Mouse (Mus musculus) liver, embryonic 15.5 days (tissue): ENCODE results near the gene Dusp10. TPM values are rescaled to one million over a fixed set of nuclear protein-coding genes. Genes with fewer than 3 reads are reported as not detected.

Source experiments
- ATAC-seq: fragments of 200-750 bp; cut with Nextera tagmentation; 2 replicates; pipeline ENCODE4 v1.8.0; 2017; ENCODE audit warnings: moderate number of reproducible peaks, mild to moderate bottlenecking, moderate library complexity; ENCODE audit not compliant: insufficient read depth
- H3K27ac ChIP-seq: fragments of 300-500 bp; sonication (generic); replicated peaks from 2 replicates; pipeline ENCODE4 v1.5.1; 2015; ENCODE audit warnings: mild to moderate bottlenecking, inconsistent platforms
- H3K27me3 ChIP-seq: fragments of 300-500 bp; sonication (generic); 2 replicates; pipeline ENCODE4 v1.6.1; 2015; ENCODE audit warnings: mild to moderate bottlenecking, inconsistent platforms
- H3K36me3 ChIP-seq: fragments of 300-500 bp; sonication (generic); replicated peaks from 2 replicates; pipeline ENCODE4 v1.6.1; 2015; ENCODE audit warnings: moderate library complexity, mild to moderate bottlenecking, inconsistent platforms
- H3K4me1 ChIP-seq: fragments of 300-500 bp; sonication (generic); replicated peaks from 2 replicates; pipeline ENCODE4 v1.6.1; 2015; ENCODE audit warnings: inconsistent platforms
- H3K4me2 ChIP-seq: fragments of 300-500 bp; sonication (generic); 2 replicates; pipeline ENCODE4 v1.6.1; 2015; ENCODE audit warnings: moderate library complexity, mild to moderate bottlenecking, inconsistent platforms
- H3K4me3 ChIP-seq: fragments of 300-500 bp; sonication (generic); replicated peaks from 2 replicates; pipeline ENCODE4 v1.5.1; 2015; ENCODE audit warnings: mild to moderate bottlenecking, inconsistent platforms
- H3K9ac ChIP-seq: fragments of 300-500 bp; sonication (generic); 2 replicates; pipeline ENCODE4 v1.6.1; 2015; ENCODE audit warnings: moderate library complexity, mild to moderate bottlenecking, inconsistent platforms
- H3K9me3 ChIP-seq: fragments of 300-500 bp; sonication (generic); replicated peaks from 2 replicates; pipeline ENCODE4 v1.6.1; 2016; ENCODE audit warnings: inconsistent platforms
- WGBS: fragments of 180-500 bp; shearing (Covaris S2); methylation state at CpG from one replicate; pipeline ENCODE4 v1.1.7; 2015; ENCODE audit warnings: mixed read lengths; ENCODE audit not compliant: insufficient replicate concordance; 5-methylcytosine and 5-hydroxymethylcytosine counted together
- polyA plus RNA-seq: library from polyadenylated mRNA; unstranded; fragments of >200 nt; fragmentation: Nextera tagmentation; extraction: Ambion mirVana; gene quantifications from 2 replicates; pipeline ENCODE4 v1.2.1, GENCODE M21; 2015

Gene Dusp10
- polyA plus RNA-seq, 1 experiment from 2014 or later, result 2.5 TPM

DNA sequence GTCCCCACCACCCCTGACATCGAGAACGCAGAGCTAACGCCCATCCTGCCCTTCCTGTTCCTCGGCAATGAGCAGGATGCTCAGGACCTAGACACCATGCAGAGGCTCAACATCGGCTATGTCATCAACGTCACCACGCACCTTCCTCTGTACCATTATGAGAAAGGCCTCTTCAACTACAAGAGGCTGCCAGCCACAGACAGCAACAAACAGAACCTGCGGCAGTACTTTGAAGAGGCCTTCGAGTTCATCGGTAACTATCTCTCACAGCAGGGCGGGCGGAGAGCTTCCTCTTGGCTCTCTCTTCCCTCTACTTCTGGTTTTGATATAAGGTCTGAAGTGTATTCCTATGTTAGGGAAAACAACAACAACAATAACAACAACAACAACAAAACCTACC, 55.9 kb downstream of the Dusp10 start:
- Histone ChIP-seq H3K9ac (no peak overlapping the region), H3K27me3 (no peaks in the 10 kb centered on the region), H3K9me3 (no peaks in the 10 kb centered on the region), H3K4me1 (no peaks in the 10 kb centered on the region), H3K4me2 (no peak overlapping the region), H3K4me3 (no peak overlapping the region), H3K36me3 (peaks cover 3% of the 10 kb centered on the region; the same call in 1 of the 2 replicates), H3K27ac (no peak overlapping the region)
- 61% methylated on average over 12 of the region's 12 CpGs for WGBS
- ATAC-seq, result no peak

DNA sequence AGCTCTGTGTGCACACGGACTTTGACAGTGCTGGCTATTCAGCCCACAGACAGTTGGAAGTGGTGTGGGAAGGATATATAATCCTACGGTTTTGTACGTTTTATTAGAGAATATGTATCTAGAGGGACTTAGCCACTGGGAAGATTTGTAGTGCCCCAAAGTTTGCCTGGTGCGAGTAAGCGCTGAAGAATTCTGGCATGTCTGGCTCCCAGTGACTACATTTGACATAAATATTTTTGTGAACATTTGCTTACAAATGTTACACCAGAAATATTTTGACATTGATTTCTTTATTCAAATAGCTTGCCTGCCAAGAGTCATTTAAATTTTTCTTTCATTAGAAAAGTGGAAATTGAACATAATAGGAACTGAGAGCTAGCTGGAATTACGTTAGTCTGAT, 63.0 kb downstream of the Dusp10 start:
- no peaks in the 10 kb centered on the region for H3K27me3 ChIP-seq
- no peak for ATAC-seq

DNA sequence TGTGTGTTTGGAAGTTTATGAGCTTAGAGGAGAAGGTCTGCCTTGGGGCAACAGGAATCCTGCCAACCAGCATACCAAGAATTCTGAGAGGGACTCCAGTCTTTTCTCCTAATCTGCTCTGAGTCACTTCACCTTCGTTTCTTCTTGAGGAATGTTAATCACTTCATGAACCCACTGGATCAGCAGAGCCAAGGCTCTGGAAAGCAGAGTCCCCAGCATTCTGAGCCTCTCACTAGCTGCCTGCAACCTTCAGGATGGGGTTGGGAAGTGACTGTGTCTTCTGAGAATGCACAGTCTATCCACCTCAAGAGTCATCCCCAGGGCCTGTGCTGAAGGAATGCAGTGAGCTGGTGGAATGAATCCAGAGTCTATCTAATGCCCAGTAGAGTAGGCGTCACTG, 63.7 kb downstream of the Dusp10 start:
- Histone ChIP-seq H3K36me3 (no peaks in the 10 kb centered on the region; the same call in 1 of the 2 replicates), H3K4me2 (no peak overlapping the region), H3K9ac (no peak overlapping the region), H3K27me3 (no peaks in the 10 kb centered on the region), H3K4me1 (no peaks in the 10 kb centered on the region), H3K4me3 (no peak overlapping the region), H3K9me3 (no peaks in the 10 kb centered on the region), H3K27ac (no peak overlapping the region)
- ATAC-seq, result no peak
- WGBS, result 34% methylated on average over 2 of the region's 2 CpGs

More for the DNA sequence above, 63.0 kb downstream of the Dusp10 start:
- Histone ChIP-seq H3K9me3 (no peaks in the 10 kb centered on the region), H3K4me1 (no peaks in the 10 kb centered on the region), H3K9ac (no peak overlapping the region), H3K27ac (no peak overlapping the region), H3K4me2 (no peak overlapping the region), H3K36me3 (no peaks in the 10 kb centered on the region; the same call in 1 of the 2 replicates), H3K4me3 (no peak overlapping the region)
- 71% methylated on average over 6 of the region's 6 CpGs for WGBS

DNA sequence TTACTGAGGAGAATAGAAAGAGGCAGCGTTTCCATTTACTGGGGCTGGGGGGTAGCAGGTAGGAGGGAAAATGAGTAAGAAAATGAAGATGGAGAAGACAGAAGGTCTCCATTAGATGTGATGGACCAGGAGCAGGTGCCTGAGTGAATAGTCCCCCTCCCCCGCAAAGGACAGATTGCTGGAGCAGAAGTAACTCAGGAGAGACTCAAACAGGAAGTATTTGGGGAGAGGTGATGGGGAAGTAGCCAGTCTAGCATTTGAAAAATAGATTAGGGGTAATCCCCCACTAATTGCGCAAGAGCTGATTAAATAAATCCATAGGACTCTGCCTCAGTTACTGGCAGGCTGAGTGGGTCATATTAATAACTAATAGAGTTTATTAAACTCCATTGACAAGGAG, 66.2 kb downstream of the Dusp10 start:
- 51% methylated on average over 3 of the region's 3 CpGs for WGBS
- Histone ChIP-seq H3K9ac (no peak overlapping the region), H3K36me3 (no peaks in the 10 kb centered on the region), H3K9me3 (no peaks in the 10 kb centered on the region), H3K27me3 (no peaks in the 10 kb centered on the region), H3K4me3 (no peak overlapping the region), H3K27ac (no peak overlapping the region), H3K4me1 (no peaks in the 10 kb centered on the region), H3K4me2 (no peak overlapping the region)
- ATAC-seq, result no peak

GRCm38 (mm10) chr1:184082661-184083060, 69.6 kb downstream of the Dusp10 start:
- Histone ChIP-seq H3K27me3 (no peaks in the 10 kb centered on the region), H3K4me2 (no peak overlapping the region), H3K27ac (no peak overlapping the region), H3K9ac (no peak overlapping the region), H3K4me3 (no peak overlapping the region), H3K9me3 (no peaks in the 10 kb centered on the region), H3K36me3 (no peaks in the 10 kb centered on the region), H3K4me1 (no peaks in the 10 kb centered on the region)
- no peak for ATAC-seq
- WGBS, result 49% methylated on average over 3 of the region's 3 CpGs

DNA sequence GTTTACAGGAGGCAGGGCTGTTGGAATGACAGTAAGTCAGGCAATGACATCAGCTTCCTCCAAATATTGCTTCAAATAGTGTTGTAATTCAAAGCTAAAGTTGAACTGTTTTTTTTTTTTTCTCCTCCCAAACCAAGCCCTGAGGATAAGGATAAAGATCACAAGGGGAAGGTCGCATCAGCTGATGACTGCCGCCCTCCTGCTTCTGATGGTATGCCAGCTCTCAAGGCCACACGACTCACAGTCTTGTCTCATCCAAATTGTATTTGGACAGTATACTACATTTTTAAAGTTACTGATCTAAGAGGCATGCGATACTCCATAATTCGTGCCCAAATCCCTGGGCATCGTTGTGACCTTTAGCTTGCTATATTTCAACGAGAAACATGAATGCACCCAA, 70.1 kb downstream of the Dusp10 start:
- no peak overlapping the region for H3K4me3 ChIP-seq
- no peaks in the 10 kb centered on the region for H3K4me1 ChIP-seq
- no peak for ATAC-seq
- no peaks in the 10 kb centered on the region for H3K9me3 ChIP-seq
- H3K4me2 ChIP-seq, result no peak overlapping the region
- WGBS, result 64% methylated on average over 7 of the region's 7 CpGs
- no peak overlapping the region for H3K27ac ChIP-seq
- no peaks in the 10 kb centered on the region for H3K36me3 ChIP-seq
- no peak overlapping the region for H3K9ac ChIP-seq
- H3K27me3 ChIP-seq, result no peaks in the 10 kb centered on the region

DNA sequence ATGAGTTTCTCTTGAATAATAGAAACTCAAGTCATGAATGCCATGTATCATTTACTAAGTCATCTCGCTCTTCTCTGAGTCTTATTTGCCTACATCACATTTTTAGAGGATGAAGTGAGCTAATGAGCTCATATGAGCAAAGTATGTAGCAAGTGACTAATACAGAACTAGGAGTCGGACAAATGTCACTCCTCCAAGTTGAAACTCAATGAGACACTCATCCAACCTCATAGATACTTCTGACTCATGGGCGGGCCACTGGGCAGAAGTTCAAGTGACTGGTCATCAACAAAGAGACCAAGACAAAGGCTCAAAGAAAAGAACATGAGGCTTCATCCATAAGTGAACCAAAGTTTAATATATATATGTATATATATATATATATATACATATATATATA, 71.9 kb downstream of the Dusp10 start:
- H3K9me3 ChIP-seq, result no peaks in the 10 kb centered on the region
- no peak for ATAC-seq
- no peak overlapping the region for H3K9ac ChIP-seq
- H3K36me3 ChIP-seq, result no peaks in the 10 kb centered on the region
- 60% methylated on average over 3 of the region's 3 CpGs for WGBS
- H3K4me1 ChIP-seq, result no peaks in the 10 kb centered on the region
- no peaks in the 10 kb centered on the region for H3K27me3 ChIP-seq
- H3K27ac ChIP-seq, result no peak overlapping the region
- no peak overlapping the region for H3K4me2 ChIP-seq
- no peak overlapping the region for H3K4me3 ChIP-seq

DNA sequence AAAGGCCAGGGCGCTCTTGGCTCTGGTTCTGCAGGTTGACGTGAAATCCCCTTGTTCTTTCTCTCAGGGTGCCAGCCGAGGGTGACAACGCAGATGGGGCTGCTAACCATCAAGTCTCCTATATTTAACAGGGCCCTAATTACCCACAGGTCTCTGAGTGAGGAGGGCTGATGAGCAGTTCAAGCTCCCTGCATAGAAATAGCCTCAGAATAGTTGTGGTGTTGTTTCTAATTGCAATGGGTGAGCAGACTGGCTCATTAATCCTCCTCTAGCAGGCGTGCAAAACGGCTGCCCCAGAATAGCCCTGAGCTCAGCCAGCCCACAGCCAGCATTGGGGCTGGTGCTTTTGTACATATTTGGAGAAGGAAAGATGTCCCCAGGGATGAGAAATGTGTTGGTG, 77.4 kb downstream of the Dusp10 start:
- Histone ChIP-seq H3K27ac (no peak overlapping the region), H3K4me1 (no peaks in the 10 kb centered on the region), H3K27me3 (no peaks in the 10 kb centered on the region), H3K9me3 (no peaks in the 10 kb centered on the region), H3K36me3 (no peaks in the 10 kb centered on the region), H3K4me3 (no peak overlapping the region), H3K9ac (no peak overlapping the region), H3K4me2 (no peak overlapping the region)
- ATAC-seq, result no peak
- WGBS, result 62% methylated on average over 6 of the region's 6 CpGs

DNA sequence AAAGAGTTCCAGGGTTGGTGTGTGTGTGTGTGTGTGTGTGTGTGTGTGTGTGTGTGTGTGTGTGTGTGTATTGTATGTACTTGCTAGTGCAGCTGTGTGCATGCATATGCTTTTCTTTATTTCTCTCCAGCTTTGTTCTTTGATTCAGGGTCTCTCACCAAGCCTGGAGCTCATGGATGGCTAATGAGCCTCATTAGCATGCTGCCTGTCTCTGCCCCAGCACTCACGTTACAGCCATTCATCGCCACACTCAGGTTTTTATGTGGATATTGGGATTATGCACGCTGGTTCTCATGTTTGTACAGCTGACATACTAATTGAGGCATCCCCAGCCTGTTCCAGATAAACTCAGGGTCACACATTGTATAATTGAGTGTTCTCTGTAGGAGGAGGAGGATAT, 81.8 kb downstream of the Dusp10 start:
- H3K27me3 ChIP-seq, result no peaks in the 10 kb centered on the region
- no peak overlapping the region for H3K9ac ChIP-seq
- no peaks in the 10 kb centered on the region for H3K4me1 ChIP-seq
- H3K4me2 ChIP-seq, result no peak overlapping the region
- H3K9me3 ChIP-seq, result no peaks in the 10 kb centered on the region
- no peak overlapping the region for H3K4me3 ChIP-seq
- ATAC-seq, result no peak
- 61% methylated on average over 3 of the region's 3 CpGs for WGBS
- H3K36me3 ChIP-seq, result no peaks in the 10 kb centered on the region
- no peak overlapping the region for H3K27ac ChIP-seq

- Histone ChIP-seq H3K4me2 (no peak overlapping the region), H3K4me1 (no peaks in the 10 kb centered on the region), H3K4me3 (no peak overlapping the region), H3K9me3 (no peaks in the 10 kb centered on the region), H3K36me3 (no peaks in the 10 kb centered on the region), H3K27me3 (no peaks in the 10 kb centered on the region), H3K27ac (no peak overlapping the region), H3K9ac (no peak overlapping the region)
- peak; percentile 69 for ATAC-seq
- 51% methylated on average over 5 of the region's 5 CpGs for WGBS
Measured at GRCm38 (mm10) chr1:184100414-184100813, 87.3 kb downstream of the Dusp10 start.

DNA sequence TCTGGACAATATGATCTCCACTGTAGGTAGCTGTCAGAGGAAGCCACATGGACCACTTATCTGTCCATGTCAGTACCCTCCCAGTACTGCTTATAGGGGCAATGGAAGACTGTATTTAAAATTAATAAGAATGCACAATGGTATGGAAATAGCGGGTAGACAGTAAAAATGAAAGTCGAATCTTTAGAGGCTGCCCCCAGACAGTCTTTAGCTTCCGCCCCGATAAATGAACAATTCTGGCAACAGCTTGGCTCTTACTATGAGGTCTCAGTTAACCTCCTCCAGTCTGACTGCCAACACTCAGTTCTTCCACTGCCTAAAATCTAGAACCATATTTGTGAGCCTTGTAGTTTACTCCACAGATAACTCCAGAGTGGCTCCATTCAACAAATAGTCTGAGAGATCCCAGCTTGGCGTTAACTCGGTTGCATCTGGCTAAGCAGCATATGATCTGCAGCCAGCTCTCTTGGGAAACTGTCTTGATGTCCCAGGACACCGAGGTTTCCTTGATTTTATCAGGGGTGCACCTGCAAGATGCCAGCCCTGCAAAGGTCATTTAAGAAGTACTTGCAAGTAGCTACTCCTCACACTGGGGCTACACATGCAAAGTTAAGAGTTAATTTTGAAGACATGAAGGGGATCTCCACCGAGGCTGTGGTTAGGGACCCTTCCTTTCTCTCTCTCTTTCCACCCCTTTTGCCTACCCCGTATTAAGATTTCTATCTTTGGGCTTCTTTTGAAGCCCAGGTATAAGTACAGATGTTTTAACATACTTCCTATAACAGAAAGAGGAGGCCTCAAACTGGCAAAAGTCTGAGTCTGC, 88.0 kb downstream of the Dusp10 start:
- Histone ChIP-seq H3K4me3 (no peak overlapping the region), H3K36me3 (no peaks in the 10 kb centered on the region), H3K9ac (no peak overlapping the region), H3K27me3 (no peaks in the 10 kb centered on the region), H3K9me3 (no peaks in the 10 kb centered on the region), H3K27ac (no peak overlapping the region), H3K4me2 (no peak overlapping the region), H3K4me1 (no peaks in the 10 kb centered on the region)
- no peak for ATAC-seq
- 60% methylated on average over 9 of the region's 9 CpGs for WGBS

DNA sequence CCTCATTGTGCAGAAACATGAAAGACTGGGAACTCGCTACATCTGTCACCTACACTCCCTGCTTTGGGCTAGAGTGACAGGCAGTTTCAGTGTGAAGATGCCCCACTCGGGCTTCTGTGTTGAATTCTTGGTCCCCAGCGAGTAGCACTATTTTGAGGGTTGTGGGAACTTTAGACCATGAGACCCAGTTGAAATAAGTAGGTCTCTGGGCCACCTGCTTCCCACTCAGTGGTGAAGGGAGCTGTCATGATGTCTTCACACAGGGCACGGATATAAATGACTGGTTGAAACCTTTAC, 88.6 kb downstream of the Dusp10 start:
- no peak overlapping the region for H3K4me2 ChIP-seq
- no peaks in the 10 kb centered on the region for H3K9me3 ChIP-seq
- no peaks in the 10 kb centered on the region for H3K36me3 ChIP-seq
- no peaks in the 10 kb centered on the region for H3K4me1 ChIP-seq
- no peak overlapping the region for H3K4me3 ChIP-seq
- 56% methylated on average over 4 of the region's 4 CpGs for WGBS
- ATAC-seq, result no peak
- H3K27me3 ChIP-seq, result no peaks in the 10 kb centered on the region
- no peak overlapping the region for H3K27ac ChIP-seq
- H3K9ac ChIP-seq, result no peak overlapping the region
